Mouse (Mus musculus) stomach, postnatal 0 days (tissue): Measurements from ENCODE around the gene Lifr. TPM values are rescaled to one million over a fixed set of nuclear protein-coding genes. Genes with fewer than 3 reads are reported as not detected.
A peak's percentile ranks its signal among the peaks of the same experiment; 100 is the strongest.

Source experiments
- ATAC-seq: fragments of 200-750 bp; cut with Nextera tagmentation; 2 replicates; pipeline ENCODE4 v1.8.0; 2017; ENCODE audit not compliant: low FRiP score, low TSS enrichment
- DNase-seq: peaks from one replicate; pipeline ENCODE4 v3.0.0-alpha.2; 2016; ENCODE audit warnings: low spot score
- H3K27ac ChIP-seq: fragments of 300-500 bp; sonication (generic); replicated peaks from 2 replicates; pipeline ENCODE4 v1.5.1; 2014; ENCODE audit warnings: mild to moderate bottlenecking, control low read depth
- H3K27me3 ChIP-seq: fragments of 300-500 bp; sonication (generic); 2 replicates; pipeline ENCODE4 v1.6.1; 2014; ENCODE audit warnings: low read length; ENCODE audit not compliant: control insufficient read depth, insufficient read depth
- H3K36me3 ChIP-seq: fragments of 300-500 bp; sonication (generic); 2 replicates; pipeline ENCODE4 v1.6.1; 2014; ENCODE audit warnings: low read length, mixed read lengths; ENCODE audit not compliant: control insufficient read depth, insufficient read depth
- H3K4me1 ChIP-seq: fragments of 300-500 bp; sonication (generic); replicated peaks from 2 replicates; pipeline ENCODE4 v1.6.1; 2014; ENCODE audit warnings: antibody characterized with exemption; ENCODE audit not compliant: control insufficient read depth, insufficient read depth
- H3K4me2 ChIP-seq: fragments of 300-500 bp; sonication (generic); replicated peaks from 2 replicates; pipeline ENCODE4 v1.6.1; 2014; ENCODE audit warnings: low read depth, mild to moderate bottlenecking, control low read depth, moderate library complexity
- H3K4me3 ChIP-seq: fragments of 300-500 bp; sonication (generic); 2 replicates; pipeline ENCODE4 v1.5.1; 2014; ENCODE audit warnings: low read depth, low read length, control low read depth
- H3K9ac ChIP-seq: fragments of 300-500 bp; sonication (generic); 2 replicates; pipeline ENCODE4 v1.6.1; 2014; ENCODE audit warnings: mild to moderate bottlenecking, low read length, control low read depth, mixed read lengths
- H3K9me3 ChIP-seq: fragments of 300-500 bp; sonication (generic); 2 replicates; pipeline ENCODE4 v1.6.1; 2016; ENCODE audit warnings: low read length; ENCODE audit not compliant: control insufficient read depth
- CTCF ChIP-seq: IDR thresholded peaks from 2 replicates; pipeline ENCODE4 v1.5.1; 2016; ENCODE audit warnings: antibody characterized with exemption, low read depth, mild to moderate bottlenecking, moderate library complexity
- EP300 ChIP-seq: optimal IDR thresholded peaks from 2 replicates; pipeline ENCODE3; 2016; ENCODE audit warnings: antibody characterized with exemption
- WGBS: fragments of 180-500 bp; shearing (Covaris S2); extraction: QIAGEN DNeasy Blood & Tissue Kit; methylation state at CpG from one replicate; pipeline ENCODE4 v1.1.7; 2014; 5-methylcytosine and 5-hydroxymethylcytosine counted together
- polyA plus RNA-seq: library from polyadenylated mRNA; unstranded; fragments of >200 nt; fragmentation: Nextera tagmentation; extraction: Ambion mirVana; gene quantifications from 2 replicates; pipeline ENCODE4 v1.2.1, GENCODE M21; 2015

Lifr gene
- polyA plus RNA-seq, 1 experiment from 2014 or later = 15.6 TPM

DNA sequence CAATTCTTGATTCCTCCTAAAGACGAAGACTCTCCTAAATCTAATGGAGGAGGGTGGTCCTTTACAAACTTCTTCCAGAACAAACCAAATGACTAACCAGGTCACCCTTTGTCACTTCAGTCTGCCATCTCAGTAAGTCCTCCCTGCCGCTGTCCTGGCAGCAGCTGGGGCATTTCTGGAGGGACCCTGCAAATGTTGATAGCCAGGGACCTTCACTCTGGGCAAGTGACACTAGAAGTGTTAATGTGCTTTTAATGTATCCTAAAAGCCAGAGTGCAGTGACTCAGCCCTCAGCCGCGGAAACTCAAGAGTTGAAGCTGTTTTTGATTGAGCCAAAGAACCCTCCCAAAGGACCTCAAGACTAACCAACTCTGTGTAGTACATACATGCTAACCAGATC, 100.7 kb downstream of the Lifr start:
- Histone ChIP-seq H3K4me3 (no peak overlapping the region), H3K4me1 (no peaks in the 10 kb centered on the region), H3K9me3 (no peaks in the 10 kb centered on the region), H3K27me3 (no peaks in the 10 kb centered on the region), H3K27ac (no peak overlapping the region), H3K36me3 (0 out of 2 replicates have a peak, but pooled peaks cover 6% of the 10 kb centered on the region), H3K9ac (no peak overlapping the region), H3K4me2 (no peak overlapping the region)
- 85% methylated on average over 4 of the region's 4 CpGs for whole genome bisulfite sequencing
- TF ChIP-seq EP300 (no peak), CTCF (no peak)
- ATAC-seq (no peak), DNase-seq (no peak)

GRCm38 (mm10) chr15:7192582-7192981, 102.2 kb downstream of the Lifr start:
- ATAC-seq (no peak), DNase-seq (no peak)
- no peak overlapping the region for H3K4me2 ChIP-seq
- H3K4me1 ChIP-seq = no peaks in the 10 kb centered on the region
- 0 out of 2 replicates have a peak, but pooled peaks cover 2% of the 10 kb centered on the region for H3K36me3 ChIP-seq
- TF ChIP-seq EP300 = no peak
- TF ChIP-seq CTCF = no peak
- no peaks in the 10 kb centered on the region for H3K9me3 ChIP-seq
- no peaks in the 10 kb centered on the region for H3K27me3 ChIP-seq
- H3K4me3 ChIP-seq = no peak overlapping the region
- 91% methylated on average over 2 of the region's 2 CpGs for WGBS
- H3K27ac ChIP-seq = no peak overlapping the region
- no peak overlapping the region for H3K9ac ChIP-seq

GRCm38 (mm10) chr15:7194147-7194720, 103.8 kb downstream of the Lifr start:
- 35% methylated on average over 13 of the region's 13 CpGs for WGBS
- no peak overlapping the region for H3K9ac ChIP-seq

GRCm38 (mm10) chr15:7194748-7195221, 104.4 kb downstream of the Lifr start:
- no peaks in the 10 kb centered on the region for H3K36me3 ChIP-seq
- H3K4me3 ChIP-seq = no peak overlapping the region
- no peak overlapping the region for H3K4me2 ChIP-seq
- ATAC-seq = no peak
- WGBS = 71% methylated on average over 6 of the region's 6 CpGs
- DNase-seq = no peak
- no peaks in the 10 kb centered on the region for H3K9me3 ChIP-seq
- no peaks in the 10 kb centered on the region for H3K27me3 ChIP-seq
- H3K27ac ChIP-seq = no peak overlapping the region
- H3K9ac ChIP-seq = no peak overlapping the region
- TF ChIP-seq CTCF (no peak), EP300 (no peak)
- no peaks in the 10 kb centered on the region for H3K4me1 ChIP-seq

More at GRCm38 (mm10) chr15:7194147-7194720, 103.8 kb downstream of the Lifr start:
- peak; percentile 41; the same call in 1 of the 2 replicates for ATAC-seq
- H3K36me3 ChIP-seq = no peaks in the 10 kb centered on the region
- TF ChIP-seq CTCF = no peak
- TF ChIP-seq EP300 = no peak
- H3K27me3 ChIP-seq = no peaks in the 10 kb centered on the region
- no peaks in the 10 kb centered on the region for H3K4me1 ChIP-seq
- H3K27ac ChIP-seq = peak overlapping the region; percentile 35; the same call in 1 of the 2 replicates
- H3K9me3 ChIP-seq = no peaks in the 10 kb centered on the region
- no peak overlapping the region for H3K4me3 ChIP-seq
- H3K4me2 ChIP-seq = no peak overlapping the region
- DNase-seq = peak; percentile 46

DNA sequence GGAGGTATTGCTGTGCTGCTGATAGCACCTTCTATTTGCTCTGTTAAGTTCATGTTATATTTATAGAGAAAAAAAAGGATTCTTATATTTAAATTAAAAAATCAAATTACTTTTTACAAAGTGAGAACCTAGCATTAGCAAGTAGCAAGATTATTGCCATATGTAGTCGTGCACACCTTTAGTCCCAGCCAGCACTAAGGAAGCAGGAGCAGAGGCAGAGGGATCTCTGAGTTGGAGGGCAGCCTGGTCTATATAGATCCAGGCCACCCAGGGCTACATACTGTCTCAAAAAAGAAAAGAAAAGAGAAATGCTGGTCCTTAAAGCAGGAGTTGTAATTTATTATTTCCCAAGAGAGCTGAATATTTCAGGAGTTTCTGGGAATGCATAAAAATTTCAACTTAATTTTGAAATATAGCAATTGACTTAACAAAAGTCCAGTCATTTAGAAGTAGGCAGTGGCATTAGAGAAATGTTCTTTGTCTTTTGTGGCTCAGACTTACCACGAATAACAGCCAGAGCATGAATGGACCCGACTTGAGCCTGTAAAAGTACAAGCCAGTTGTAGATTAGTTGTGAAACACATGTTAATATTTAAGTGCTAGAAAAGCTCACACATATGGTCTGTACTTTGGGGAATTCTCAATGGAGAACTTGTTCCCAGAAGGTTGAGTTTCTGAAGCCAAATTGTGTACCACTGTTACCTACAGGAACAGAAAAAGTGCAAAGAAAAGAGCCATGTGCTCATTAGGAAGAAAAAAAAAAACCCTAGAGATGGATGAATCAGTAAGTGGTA, 107.4 kb downstream of the Lifr start:
- no peak for ATAC-seq
- Histone ChIP-seq H3K9me3 (no peaks in the 10 kb centered on the region), H3K27me3 (no peaks in the 10 kb centered on the region), H3K4me3 (no peak overlapping the region), H3K27ac (no peak overlapping the region), H3K36me3 (no peaks in the 10 kb centered on the region), H3K9ac (no peak overlapping the region), H3K4me1 (peaks cover 5% of the 10 kb centered on the region; the same call in 1 of the 2 replicates), H3K4me2 (no peak overlapping the region)
- WGBS = 66% methylated on average over 3 of the region's 3 CpGs
- no peak for TF ChIP-seq CTCF
- no peak for TF ChIP-seq EP300
- no peak for DNase-seq

GRCm38 (mm10) chr15:7198816-7199215, 108.4 kb downstream of the Lifr start:
- Histone ChIP-seq H3K4me2 (no peak overlapping the region), H3K4me3 (no peak overlapping the region), H3K9ac (no peak overlapping the region), H3K4me1 (peaks cover 5% of the 10 kb centered on the region; the same call in 1 of the 2 replicates), H3K36me3 (no peaks in the 10 kb centered on the region), H3K9me3 (no peaks in the 10 kb centered on the region), H3K27me3 (no peaks in the 10 kb centered on the region), H3K27ac (no peak overlapping the region)
- TF ChIP-seq EP300 (no peak), CTCF (no peak)
- WGBS = 62% methylated on average over 2 of the region's 2 CpGs
- DNase-seq (no peak), ATAC-seq (no peak)
